Mouse (Mus musculus) forebrain, embryonic 13.5 days (tissue): ENCODE measurements around the gene Btrc. TPM values are rescaled to one million over a fixed set of nuclear protein-coding genes. Genes with fewer than 3 reads are reported as not detected.
A peak's percentile ranks its signal among the peaks of the same experiment; 100 is the strongest.
"Not testable (repeated sequence)": the region's sequence is repeated elsewhere in the genome, so short reads cannot be mapped to it uniquely, and the experiment has no call there.

Source experiments
- ATAC-seq: fragments of 200-750 bp; cut with Nextera tagmentation; 2 replicates; pipeline ENCODE4 v1.8.0; 2017
- H3K27ac ChIP-seq: fragments of 300-500 bp; sonication (generic); 2 replicates; pipeline ENCODE4 v1.5.1; 2015; ENCODE audit warnings: inconsistent platforms, mild to moderate bottlenecking, moderate library complexity
- H3K27me3 ChIP-seq: fragments of 300-500 bp; sonication (generic); 2 replicates; pipeline ENCODE4 v1.6.1; 2015; ENCODE audit warnings: mild to moderate bottlenecking, inconsistent platforms
- H3K36me3 ChIP-seq: fragments of 300-500 bp; sonication (generic); 2 replicates; pipeline ENCODE4 v1.6.1; 2015; ENCODE audit warnings: mild to moderate bottlenecking, inconsistent platforms; ENCODE audit not compliant: poor library complexity, severe bottlenecking
- H3K4me1 ChIP-seq: fragments of 300-500 bp; sonication (generic); 2 replicates; pipeline ENCODE4 v1.6.1; 2015; ENCODE audit warnings: inconsistent platforms
- H3K4me2 ChIP-seq: fragments of 300-500 bp; sonication (generic); 2 replicates; pipeline ENCODE4 v1.6.1; 2015; ENCODE audit warnings: inconsistent platforms, mild to moderate bottlenecking, moderate library complexity
- H3K4me3 ChIP-seq: fragments of 300-500 bp; sonication (generic); 2 replicates; pipeline ENCODE4 v1.5.1; 2015; ENCODE audit warnings: mild to moderate bottlenecking, inconsistent platforms
- H3K9ac ChIP-seq: fragments of 300-500 bp; sonication (generic); 2 replicates; pipeline ENCODE4 v1.6.1; 2015; ENCODE audit warnings: mild to moderate bottlenecking, inconsistent platforms
- H3K9me3 ChIP-seq: fragments of 300-500 bp; sonication (generic); replicated peaks from 2 replicates; pipeline ENCODE4 v1.6.1; 2016; ENCODE audit warnings: inconsistent platforms
- WGBS: fragments of 180-500 bp; shearing (Covaris S2); methylation state at CpG from one replicate; pipeline ENCODE4 v1.1.7; 2015; 5-methylcytosine and 5-hydroxymethylcytosine counted together
- polyA plus RNA-seq: library from polyadenylated mRNA; unstranded; fragments of >200 nt; fragmentation: Nextera tagmentation; extraction: Ambion mirVana; gene quantifications from 2 replicates; pipeline ENCODE4 v1.2.1, GENCODE M21; 2015

The Btrc gene
- polyA plus RNA-seq, 1 experiment from 2014 or later = 51.4 TPM

DNA sequence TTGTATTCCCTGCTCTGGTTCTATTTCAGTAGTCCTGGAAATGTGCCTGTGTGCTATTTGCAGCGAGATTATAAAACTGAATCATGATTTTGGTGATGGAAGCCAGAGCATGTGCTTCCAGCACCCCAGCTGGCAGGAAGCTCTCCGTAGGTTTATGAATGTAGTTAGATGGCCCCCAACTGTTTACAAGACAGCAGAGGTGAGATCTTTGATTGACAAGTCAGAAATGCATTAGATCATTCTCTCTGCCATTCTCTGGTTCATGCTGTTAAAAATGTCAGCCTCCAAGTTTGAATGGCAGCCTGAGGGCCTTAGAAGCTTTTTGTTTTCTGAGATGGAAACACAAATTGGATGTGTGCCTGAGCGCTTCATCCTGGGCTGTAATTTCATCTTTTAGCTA, 68.8 kb downstream of the Btrc start:
- H3K4me1 ChIP-seq = peaks cover 15% of the 10 kb centered on the region
- no peak for ATAC-seq
- H3K9ac ChIP-seq = no peak overlapping the region
- H3K4me2 ChIP-seq = no peak overlapping the region
- H3K27ac ChIP-seq = peak overlapping the region; percentile 55
- no peaks in the 10 kb centered on the region for H3K9me3 ChIP-seq
- WGBS = 59% methylated on average over 3 of the region's 3 CpGs
- no peaks in the 10 kb centered on the region for H3K27me3 ChIP-seq
- H3K36me3 ChIP-seq = no peaks in the 10 kb centered on the region
- no peak overlapping the region for H3K4me3 ChIP-seq

DNA sequence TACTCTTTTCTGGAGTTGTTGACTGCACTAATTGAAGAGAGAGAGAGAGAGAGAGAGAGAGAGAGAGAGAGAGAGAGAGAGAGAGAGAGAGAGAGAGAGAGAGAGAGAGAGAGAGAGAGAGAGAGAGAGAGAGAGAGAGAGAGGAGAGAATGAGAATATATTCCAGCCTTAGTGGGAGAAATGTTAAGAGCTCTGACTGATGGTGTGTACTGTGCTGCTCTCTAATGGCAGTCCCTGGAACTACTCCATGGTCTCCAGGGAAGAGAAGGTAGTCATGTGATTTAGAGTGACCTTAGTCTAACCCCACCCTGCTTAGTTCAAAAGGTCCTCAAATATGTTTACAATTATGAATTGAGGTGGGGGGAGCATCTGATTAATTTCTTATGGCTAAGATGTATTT, 72.5 kb downstream of the Btrc start:
- not testable (repeated sequence) for H3K4me3 ChIP-seq, H3K36me3 ChIP-seq, H3K27me3 ChIP-seq, H3K4me2 ChIP-seq, H3K9ac ChIP-seq, ATAC-seq, H3K27ac ChIP-seq, H3K9me3 ChIP-seq
- peaks cover 30% of the 10 kb centered on the region for H3K4me1 ChIP-seq

DNA sequence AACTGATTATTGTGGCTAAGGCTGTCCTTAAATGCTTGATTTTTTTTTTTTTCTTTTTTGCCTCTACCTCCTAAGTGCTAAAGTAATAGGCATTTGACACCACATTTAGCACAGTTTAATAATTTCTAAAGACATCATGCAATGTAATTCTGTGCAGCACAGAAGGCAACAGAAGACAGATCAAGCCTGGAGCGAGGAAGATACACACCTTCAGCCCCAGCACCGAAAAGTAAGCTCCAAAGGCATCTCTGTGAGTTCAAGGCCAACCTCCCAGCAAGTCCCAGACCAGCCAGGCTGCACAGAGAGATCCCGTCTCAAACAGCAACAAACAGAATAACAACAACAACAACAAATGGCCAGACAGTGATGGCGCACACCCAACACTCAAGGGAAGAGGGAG, 73.6 kb downstream of the Btrc start:
- Histone ChIP-seq H3K36me3 (no peaks in the 10 kb centered on the region), H3K4me3 (no peak overlapping the region), H3K27ac (no peak overlapping the region), H3K4me1 (peaks cover 29% of the 10 kb centered on the region), H3K4me2 (no peak overlapping the region), H3K9me3 (no peaks in the 10 kb centered on the region), H3K9ac (no peak overlapping the region), H3K27me3 (no peaks in the 10 kb centered on the region)
- ATAC-seq = no peak
- WGBS = 85% methylated on average over 4 of the region's 4 CpGs

DNA sequence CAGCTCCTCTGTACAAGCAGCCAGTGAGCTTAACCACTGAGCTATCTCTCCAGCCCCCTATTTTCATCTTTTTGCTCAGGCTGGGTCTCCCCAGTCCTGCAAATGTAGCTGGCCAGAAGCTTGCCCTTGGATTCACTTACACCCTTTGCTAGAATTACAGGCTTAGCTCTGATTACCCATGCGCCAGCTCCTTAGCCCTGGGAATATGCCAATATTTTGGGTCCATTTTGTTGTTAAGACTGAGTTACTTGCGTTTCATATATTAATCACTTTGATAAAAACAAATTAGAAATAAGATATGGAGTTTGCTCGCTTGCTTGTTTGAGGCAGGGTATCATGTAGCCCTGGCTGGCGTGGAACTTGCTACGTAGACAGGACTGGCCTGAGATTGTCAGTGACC, 74.7 kb downstream of the Btrc start:
- no peak for ATAC-seq
- 93% methylated on average over 5 of the region's 5 CpGs for WGBS
- peaks cover 22% of the 10 kb centered on the region for H3K4me1 ChIP-seq
- H3K27me3 ChIP-seq = no peaks in the 10 kb centered on the region
- no peaks in the 10 kb centered on the region for H3K9me3 ChIP-seq
- no peak overlapping the region for H3K9ac ChIP-seq
- H3K36me3 ChIP-seq = no peaks in the 10 kb centered on the region
- H3K27ac ChIP-seq = no peak overlapping the region
- no peak overlapping the region for H3K4me3 ChIP-seq
- no peak overlapping the region for H3K4me2 ChIP-seq

DNA sequence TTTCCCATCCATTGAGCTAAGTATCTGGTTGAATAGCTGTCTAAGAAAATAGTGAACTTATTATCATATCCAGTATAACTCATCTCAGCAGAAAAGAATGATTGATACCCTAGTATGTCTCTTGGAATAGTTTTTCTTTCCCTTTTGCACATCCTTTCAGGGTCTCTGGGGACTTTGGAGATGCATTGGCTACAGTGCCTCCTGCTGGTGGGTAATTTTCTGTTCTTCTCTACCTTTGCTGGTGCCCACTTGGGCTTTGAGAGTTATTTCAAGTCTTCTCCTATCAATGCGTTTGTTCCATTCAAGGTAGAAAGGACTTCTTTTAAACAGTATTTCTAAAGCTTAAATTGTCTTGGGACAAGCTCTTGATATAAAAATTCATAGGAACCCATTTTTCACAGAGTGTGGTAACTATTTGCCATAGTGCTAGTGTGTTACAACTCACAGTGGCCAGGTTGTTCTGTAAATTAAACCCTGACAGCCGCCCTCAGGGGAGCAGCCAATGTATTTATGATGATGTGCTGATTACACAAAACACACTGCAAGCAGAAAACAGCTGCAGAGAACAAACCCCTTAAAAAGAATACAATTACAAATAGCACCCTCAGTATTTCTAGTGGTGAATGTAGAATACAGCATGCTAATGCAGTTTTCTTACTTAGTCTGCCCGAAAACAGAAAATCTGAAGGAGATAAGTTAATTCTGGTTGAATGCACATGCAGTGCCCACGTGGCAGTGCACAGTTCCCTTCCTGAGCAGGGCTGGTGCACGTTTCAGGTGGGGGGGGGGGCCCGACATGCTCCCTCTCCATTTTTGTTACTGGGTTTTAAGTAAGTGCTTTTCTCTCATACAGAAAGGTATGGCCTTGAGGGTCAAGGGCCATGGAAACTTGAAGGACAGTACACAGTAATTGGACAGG, 75.7 kb downstream of the Btrc start:
- WGBS = 55% methylated on average over 6 of the region's 6 CpGs
- Histone ChIP-seq H3K9ac (no peak overlapping the region), H3K4me1 (peaks cover 20% of the 10 kb centered on the region), H3K36me3 (no peaks in the 10 kb centered on the region), H3K4me3 (no peak overlapping the region), H3K27me3 (no peaks in the 10 kb centered on the region), H3K9me3 (no peaks in the 10 kb centered on the region), H3K4me2 (no peak overlapping the region), H3K27ac (no peak overlapping the region)
- no peak for ATAC-seq

DNA sequence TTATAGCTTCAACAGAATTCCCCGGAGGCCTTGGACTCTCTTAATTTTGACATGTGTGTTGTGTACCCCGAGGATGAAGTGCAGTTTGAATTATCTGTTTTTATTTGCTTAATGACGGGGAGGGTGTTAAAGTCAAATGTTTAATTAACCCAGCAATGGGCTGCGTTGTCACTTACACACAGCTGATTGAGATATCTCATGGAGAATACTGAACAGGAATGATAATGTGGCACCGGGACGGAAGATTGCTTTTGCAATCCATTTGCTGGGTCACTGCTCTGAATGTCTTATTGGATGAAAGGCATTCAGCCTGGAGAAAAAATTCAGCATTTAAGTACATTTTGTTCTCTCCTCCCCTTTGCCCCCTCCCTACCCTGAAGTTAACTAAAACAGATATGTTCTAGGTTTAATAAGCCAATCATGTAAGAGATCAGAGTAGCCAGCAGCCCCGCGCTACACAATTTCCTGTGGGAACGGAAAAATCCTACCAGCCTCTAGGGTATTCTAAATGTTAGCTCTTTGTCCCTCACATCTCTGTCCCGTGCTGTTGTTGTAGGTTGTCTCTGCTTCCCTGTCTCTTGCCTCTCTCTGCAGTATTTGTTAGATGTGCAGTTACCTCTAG, 77.1 kb downstream of the Btrc start:
- Histone ChIP-seq H3K9me3 (no peaks in the 10 kb centered on the region), H3K4me3 (no peak overlapping the region), H3K27ac (no peak overlapping the region), H3K36me3 (no peaks in the 10 kb centered on the region), H3K4me1 (peaks cover 22% of the 10 kb centered on the region), H3K9ac (no peak overlapping the region), H3K27me3 (no peaks in the 10 kb centered on the region), H3K4me2 (no peak overlapping the region)
- ATAC-seq = no peak
- 51% methylated on average over 10 of the region's 10 CpGs for WGBS

DNA sequence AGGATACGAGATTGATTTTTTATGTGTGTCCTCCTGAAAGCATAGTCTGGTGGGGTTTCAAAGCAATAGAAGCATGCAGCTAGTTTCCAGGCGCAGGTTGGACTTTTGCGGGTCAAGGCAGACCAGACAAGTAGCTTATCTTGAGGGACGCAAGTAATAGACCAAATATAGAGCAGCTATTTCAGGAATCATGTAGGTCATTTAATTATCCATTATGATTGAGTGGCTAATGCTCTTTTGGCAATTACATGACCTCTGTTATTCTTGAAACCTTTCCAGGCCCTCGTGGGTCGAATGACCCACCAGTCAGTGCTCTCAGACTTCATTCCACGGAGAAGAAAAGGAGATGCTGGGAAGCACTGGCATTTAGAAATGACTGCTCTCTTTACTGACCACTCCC, 78.2 kb downstream of the Btrc start:
- Histone ChIP-seq H3K9ac (no peak overlapping the region), H3K4me1 (peaks cover 31% of the 10 kb centered on the region), H3K27ac (no peak overlapping the region), H3K4me2 (no peak overlapping the region), H3K4me3 (no peak overlapping the region), H3K27me3 (no peaks in the 10 kb centered on the region), H3K9me3 (no peaks in the 10 kb centered on the region), H3K36me3 (no peaks in the 10 kb centered on the region)
- WGBS = 54% methylated on average over 7 of the region's 7 CpGs
- ATAC-seq = no peak

DNA sequence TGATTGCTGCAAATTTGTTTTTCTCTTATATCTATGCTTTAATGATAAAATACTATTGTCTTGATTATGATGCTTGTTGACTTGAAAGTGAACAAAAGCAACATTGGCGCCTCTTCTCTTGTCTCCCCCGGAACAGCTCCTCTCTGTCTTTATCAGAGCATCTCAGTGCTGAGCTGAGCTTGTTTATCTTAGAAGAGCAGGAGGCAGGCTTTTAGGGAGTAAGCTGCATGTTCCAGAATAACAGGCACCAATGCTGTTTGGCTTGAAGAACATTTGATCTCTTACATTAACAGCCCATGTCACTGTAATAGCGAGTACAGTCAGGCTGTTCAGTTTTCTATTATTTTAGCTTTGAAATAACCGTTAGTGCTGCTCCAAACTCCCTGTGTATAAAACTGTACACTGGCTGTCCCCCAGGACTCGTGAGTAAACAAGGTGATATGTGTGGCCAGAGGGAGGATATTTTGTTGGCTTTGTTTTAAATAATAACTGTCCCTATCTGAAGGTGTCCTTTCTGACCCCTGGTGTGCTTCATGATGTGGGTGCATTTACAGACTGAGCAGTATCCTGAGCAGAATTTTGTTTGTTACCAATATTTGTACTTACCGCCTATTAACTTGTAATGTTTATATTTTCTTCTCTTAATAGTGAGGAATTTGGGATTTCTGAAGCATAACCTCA, 81.9 kb downstream of the Btrc start:
- Histone ChIP-seq H3K4me1 (peaks cover 37% of the 10 kb centered on the region), H3K27ac (no peak overlapping the region), H3K36me3 (no peaks in the 10 kb centered on the region), H3K4me2 (no peak overlapping the region), H3K9ac (no peak overlapping the region), H3K27me3 (no peaks in the 10 kb centered on the region), H3K4me3 (no peak overlapping the region), H3K9me3 (no peaks in the 10 kb centered on the region)
- WGBS = 76% methylated on average over 6 of the region's 6 CpGs
- ATAC-seq = no peak

DNA sequence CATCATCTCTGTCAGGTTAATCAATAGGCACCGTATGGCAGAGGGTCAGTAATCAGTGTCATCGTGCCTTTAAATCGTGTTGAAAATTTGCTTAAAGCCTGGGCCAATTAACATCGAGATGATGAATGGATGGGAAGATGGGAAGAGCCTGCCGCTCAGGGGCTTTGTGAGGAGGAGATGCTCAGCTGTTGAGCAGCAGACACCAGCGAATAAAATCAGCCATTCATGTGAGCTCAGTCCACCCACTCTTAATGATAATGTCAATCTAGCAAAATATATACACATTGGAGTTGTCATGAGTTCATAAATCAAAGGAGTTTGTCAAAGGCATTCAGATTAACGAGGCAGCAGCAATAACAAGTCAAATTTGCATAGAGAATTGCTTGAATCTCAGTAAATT, 83.1 kb downstream of the Btrc start:
- WGBS = 24% methylated on average over 7 of the region's 7 CpGs
- 0 out of 2 replicates have a peak overlapping the region, but pooled peaks have one; percentile 45 for H3K9ac ChIP-seq

DNA sequence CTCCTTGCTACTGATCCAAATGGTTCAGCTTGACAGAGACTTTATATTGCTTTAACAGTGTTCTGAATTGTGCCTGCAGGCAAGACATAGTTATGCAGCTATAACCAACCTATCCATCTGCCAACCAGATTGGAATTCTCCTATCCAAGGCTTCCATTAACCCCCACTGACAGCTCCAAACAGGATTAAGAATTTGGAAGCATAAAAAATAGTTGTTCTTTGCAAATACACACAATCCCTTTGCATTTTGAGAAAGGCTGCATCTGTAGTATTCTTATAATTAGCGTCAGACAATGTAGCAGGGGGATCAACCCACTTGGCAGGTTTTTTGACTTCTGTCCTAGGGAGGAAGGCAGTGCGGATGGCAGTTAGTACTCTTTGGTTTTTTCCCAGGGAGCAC, 83.7 kb downstream of the Btrc start:
- H3K4me3 ChIP-seq = no peak overlapping the region
- WGBS = 52% methylated on average over 2 of the region's 2 CpGs
- H3K27ac ChIP-seq = peak overlapping the region; percentile 69
- H3K27me3 ChIP-seq = no peaks in the 10 kb centered on the region
- H3K4me2 ChIP-seq = no peak overlapping the region
- no peaks in the 10 kb centered on the region for H3K9me3 ChIP-seq
- H3K9ac ChIP-seq = no peak overlapping the region
- H3K36me3 ChIP-seq = no peaks in the 10 kb centered on the region
- no peak; the same call in 1 of the 2 replicates for ATAC-seq
- peaks cover 26% of the 10 kb centered on the region for H3K4me1 ChIP-seq

More for the DNA sequence above, 83.1 kb downstream of the Btrc start:
- Histone ChIP-seq H3K4me2 (peak overlapping the region; percentile 14; the same call in 1 of the 2 replicates), H3K27me3 (no peaks in the 10 kb centered on the region), H3K36me3 (no peaks in the 10 kb centered on the region), H3K27ac (peak overlapping the region; percentile 69), H3K4me3 (no peak overlapping the region), H3K9me3 (no peaks in the 10 kb centered on the region), H3K4me1 (peaks cover 30% of the 10 kb centered on the region)
- peak; percentile 68 for ATAC-seq

DNA sequence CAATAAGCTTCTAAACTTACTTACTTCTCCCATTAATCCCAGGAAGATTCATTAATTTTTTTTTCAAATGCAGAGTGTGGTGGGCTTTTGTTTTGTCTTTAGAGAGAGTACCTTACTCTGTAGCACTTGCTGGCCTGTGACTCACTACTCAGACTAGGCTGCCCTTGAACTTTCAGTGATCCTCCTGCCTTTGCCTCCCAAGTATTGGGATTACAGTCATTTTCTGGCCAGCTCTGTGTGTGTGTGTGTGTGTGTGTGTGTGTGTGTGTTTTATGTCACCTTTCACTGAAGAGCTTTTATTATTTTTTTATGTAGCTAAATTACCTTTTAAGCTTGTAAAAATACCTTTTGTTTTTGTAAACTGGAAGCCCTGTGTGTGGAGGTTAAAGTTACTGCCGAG, 84.4 kb downstream of the Btrc start:
- Histone ChIP-seq H3K9me3 (no peaks in the 10 kb centered on the region), H3K9ac (no peak overlapping the region), H3K36me3 (no peaks in the 10 kb centered on the region), H3K27ac (0 out of 2 replicates have a peak overlapping the region, but pooled peaks have one; percentile 69), H3K4me1 (peaks cover 26% of the 10 kb centered on the region), H3K27me3 (no peaks in the 10 kb centered on the region), H3K4me2 (no peak overlapping the region), H3K4me3 (no peak overlapping the region)
- 88% methylated on average over 1 of the region's 1 CpGs for WGBS
- no peak for ATAC-seq

DNA sequence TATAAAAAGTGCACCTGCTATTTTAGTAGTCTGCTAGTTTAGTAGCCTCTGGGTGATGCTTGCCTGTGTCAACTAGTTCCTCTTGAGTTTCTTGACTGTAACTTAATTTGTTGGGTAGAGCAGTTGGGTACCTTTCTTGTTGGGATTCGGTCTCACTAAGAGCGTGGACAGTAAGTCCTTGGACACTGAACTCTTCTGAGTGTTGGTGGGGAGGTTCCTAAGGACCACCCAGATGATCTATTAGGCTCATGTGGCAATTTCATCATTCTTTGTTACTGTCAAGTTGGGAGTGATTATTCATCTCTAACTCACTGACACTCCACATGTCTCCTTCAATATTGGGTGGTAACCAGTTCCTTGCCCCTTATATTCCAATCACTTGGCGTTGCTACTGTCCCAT, 90.9 kb downstream of the Btrc start:
- peaks cover 14% of the 10 kb centered on the region for H3K27me3 ChIP-seq
- ATAC-seq = no peak
- H3K9ac ChIP-seq = no peak overlapping the region
- no peak overlapping the region for H3K4me2 ChIP-seq
- 95% methylated on average over 3 of the region's 3 CpGs for WGBS
- peaks cover 10% of the 10 kb centered on the region for H3K4me1 ChIP-seq
- H3K27ac ChIP-seq = no peak overlapping the region
- no peaks in the 10 kb centered on the region for H3K36me3 ChIP-seq
- H3K4me3 ChIP-seq = no peak overlapping the region
- H3K9me3 ChIP-seq = no peaks in the 10 kb centered on the region
